Mouse (Mus musculus) CD4-positive naive resting alpha-beta T cell, adult 57 days (primary cell): ENCODE results near the gene Gm13941. TPM values are rescaled to one million over a fixed set of nuclear protein-coding genes. Genes with fewer than 3 reads are reported as not detected.

Experiments used
- total RNA-seq: library from RNA; stranded (reverse); gene quantifications from one replicate; pipeline ENCODE4 v1.2.4, GENCODE M21; 2023

The Gm13941 gene
- not detected for total RNA-seq

DNA sequence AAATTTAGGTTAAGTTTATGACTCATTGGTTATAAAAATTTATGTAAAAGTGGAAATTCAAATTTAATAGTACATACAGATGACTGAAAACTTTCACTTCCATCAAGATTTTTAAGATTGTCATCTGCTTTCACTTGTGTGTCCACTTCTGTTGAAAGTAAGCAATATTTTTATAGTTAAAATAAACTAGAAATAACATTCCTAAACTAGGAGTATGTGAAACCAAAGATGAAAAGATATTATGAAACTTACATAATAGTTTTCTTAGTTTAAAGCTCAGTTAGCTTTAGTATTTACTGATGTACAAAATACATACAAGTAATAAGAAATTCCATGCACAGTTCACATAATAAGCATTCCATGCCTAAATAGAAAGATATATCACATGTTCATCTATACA lies at the start of gene Gm13941:
TSS of gene Gm13941 (minus strand) at position 101 of the 400 bp plus-strand sequence.

GRCm38 (mm10) chr2:111152836-111153235 lies 47.1 kb upstream of the Gm13941 start, which contains the start of gene Gm15130:
TSS of gene Gm15130 (minus strand) at chr2:111152936.

Other genes starting within 250 kb of the Gm13941 start
- gene Ano3, start 155.1 kb downstream of the Gm13941 start, total RNA-seq: not detected
- not detected for gene Gm15130, start 47.0 kb upstream of the Gm13941 start, total RNA-seq
- gene 4930430A15Rik, start 123.6 kb upstream of the Gm13941 start, total RNA-seq: not detected
- not detected for gene Olfr1275, start 129.3 kb upstream of the Gm13941 start, total RNA-seq
- gene Olfr1276, start 148.5 kb upstream of the Gm13941 start, total RNA-seq: not detected
- not detected for gene Olfr1277, start 168.1 kb upstream of the Gm13941 start, total RNA-seq
- gene Olfr1278, start 184.2 kb upstream of the Gm13941 start, total RNA-seq: not detected
- not detected for gene Olfr1279, start 194.7 kb upstream of the Gm13941 start, total RNA-seq
- gene Olfr1280, start 208.0 kb upstream of the Gm13941 start, total RNA-seq: not detected
- not detected for gene Olfr1281, start 220.5 kb upstream of the Gm13941 start, total RNA-seq
- gene Olfr1282, start 230.1 kb upstream of the Gm13941 start, total RNA-seq: not detected